Mouse (Mus musculus): ENCODE data around the gene Atp4a. TPM values are rescaled to one million over a fixed set of nuclear protein-coding genes. Genes with fewer than 3 reads are reported as not detected.

Atp4a gene
- polyA plus RNA-seq, 1 experiment from 2014 or later, result 0.96 TPM

DNA sequence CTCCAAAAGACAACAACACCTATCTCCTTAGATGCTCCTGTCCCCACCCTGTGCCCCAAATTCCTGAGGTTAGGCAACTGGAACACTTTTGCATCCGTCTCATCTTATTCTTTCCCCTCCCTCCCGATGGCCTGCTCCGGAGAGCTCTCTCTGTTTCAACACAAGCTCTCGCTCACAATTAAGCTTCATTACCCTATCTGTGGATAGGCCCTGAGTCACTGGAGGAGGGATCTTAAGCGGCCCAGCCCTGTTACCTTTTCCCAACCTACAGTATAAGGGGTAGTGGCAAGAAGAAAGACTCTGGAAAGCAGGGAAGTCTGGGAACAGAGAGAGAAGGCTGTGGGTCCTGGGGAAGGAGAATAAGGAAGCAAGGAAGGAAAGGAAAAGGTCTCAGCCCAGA lies 51.4 kb downstream of the Atp4a start, which contains the start of gene Dmkn:
Gene Dmkn, plus strand, starts transcription at position 301 of the 400 bp plus-strand sequence.
- ATAC-seq (ENCODE audit: insufficient number of reproducible peaks, insufficient read depth, low FRiP score, low TSS enrichment), result no peak
- Histone ChIP-seq H3K4me2 (replicated peaks) (no peak within 1 kb of the TSS), H3K4me3 (no peak within 1 kb of the TSS), H3K9me3 (no peaks in the 10 kb centered on the region), H3K9ac (no peak within 1 kb of the TSS), H3K4me1 (no peaks in the 10 kb centered on the region), H3K27ac (no peak within 1 kb of the TSS), H3K36me3 (no peaks in the 10 kb centered on the region), H3K27me3 (no peaks in the 10 kb centered on the region)
- 37% methylated on average over 5 of the region's 5 CpGs for WGBS

GRCm38 (mm10) chr7:30765173-30765572 lies 53.2 kb downstream of the Atp4a start:
- no peak overlapping the region for H3K4me3 ChIP-seq
- H3K27me3 ChIP-seq, result no peaks in the 10 kb centered on the region
- 46% methylated on average over 11 of the region's 11 CpGs for WGBS
- no peak overlapping the region for H3K27ac ChIP-seq
- no peaks in the 10 kb centered on the region for H3K4me1 ChIP-seq
- ATAC-seq (ENCODE audit: insufficient number of reproducible peaks, insufficient read depth, low FRiP score, low TSS enrichment), result no peak
- H3K36me3 ChIP-seq, result no peaks in the 10 kb centered on the region
- H3K4me2 ChIP-seq (replicated peaks), result no peak overlapping the region
- no peaks in the 10 kb centered on the region for H3K9me3 ChIP-seq
- no peak overlapping the region for H3K9ac ChIP-seq

DNA sequence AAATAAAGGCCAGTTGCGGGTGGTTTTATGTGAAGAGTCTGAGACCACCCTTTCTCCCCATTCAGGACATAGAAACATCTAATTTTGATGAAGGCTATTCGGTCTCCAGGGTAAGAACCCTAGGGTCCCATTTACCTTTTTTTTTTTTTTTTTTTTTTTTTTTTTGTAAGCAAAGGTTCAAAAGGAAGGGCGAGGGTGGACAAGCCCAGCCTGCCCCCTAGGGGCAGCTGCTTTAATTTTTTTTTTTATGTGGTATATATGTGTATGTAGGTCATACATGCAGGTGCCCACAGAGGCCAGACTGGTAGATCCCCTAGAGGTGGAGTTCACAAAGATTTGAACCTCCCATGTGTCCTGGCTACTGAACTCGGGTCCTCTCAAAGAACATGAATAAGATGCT lies 54.4 kb downstream of the Atp4a start:
- ATAC-seq (ENCODE audit: insufficient number of reproducible peaks, insufficient read depth, low FRiP score, low TSS enrichment), result no peak

DNA sequence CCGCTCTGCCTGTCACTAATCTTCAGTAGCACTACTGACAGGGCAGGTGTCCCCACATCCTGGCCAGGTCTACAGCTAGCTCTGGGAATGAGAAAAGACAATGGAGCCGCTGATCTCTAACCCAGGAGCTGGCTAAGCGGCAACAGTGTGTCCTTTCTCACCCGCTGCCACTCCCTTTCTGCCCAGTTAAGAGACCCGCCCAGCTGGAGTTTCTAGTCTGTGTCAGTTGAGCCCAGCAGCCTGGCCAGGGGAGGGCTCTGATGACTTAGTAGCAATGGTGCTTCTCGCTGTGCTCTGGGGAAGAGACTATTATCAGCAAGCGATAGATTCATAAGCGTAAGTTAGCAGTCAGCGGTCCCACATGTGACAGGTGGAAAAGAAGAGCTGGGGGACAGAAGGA lies 57.2 kb downstream of the Atp4a start:
- no peaks in the 10 kb centered on the region for H3K27me3 ChIP-seq
- 28% methylated on average over 9 of the region's 9 CpGs for WGBS
- H3K36me3 ChIP-seq, result no peaks in the 10 kb centered on the region
- no peak overlapping the region for H3K4me2 ChIP-seq (replicated peaks)
- H3K4me1 ChIP-seq, result no peaks in the 10 kb centered on the region
- H3K9ac ChIP-seq, result no peak overlapping the region
- no peak overlapping the region for H3K4me3 ChIP-seq
- H3K27ac ChIP-seq, result no peak overlapping the region
- no peaks in the 10 kb centered on the region for H3K9me3 ChIP-seq
- no peak for ATAC-seq (ENCODE audit: insufficient number of reproducible peaks, insufficient read depth, low FRiP score, low TSS enrichment)

More for the DNA sequence above, 54.4 kb downstream of the Atp4a start:
- Histone ChIP-seq H3K9ac (no peak overlapping the region), H3K4me2 (replicated peaks) (no peak overlapping the region), H3K4me3 (no peak overlapping the region), H3K27me3 (no peaks in the 10 kb centered on the region), H3K27ac (no peak overlapping the region), H3K9me3 (no peaks in the 10 kb centered on the region), H3K4me1 (no peaks in the 10 kb centered on the region), H3K36me3 (no peaks in the 10 kb centered on the region)
- 84% methylated on average over 4 of the region's 4 CpGs for WGBS

Other genes with a start within 250 kb of the Atp4a start
- gene Prodh2, start 218.6 kb upstream of the Atp4a start, polyA plus RNA-seq (2016; fragmentation: Nextera tagmentation; extraction: Ambion mirVana), result not detected in 2 replicates
- 20.0 and 26.5 TPM in 2 replicates for gene Arhgap33, start 177.1 kb upstream of the Atp4a start, polyA plus RNA-seq (2016; fragmentation: Nextera tagmentation; extraction: Ambion mirVana)
- 8.5 and 9.2 TPM in 2 replicates for gene Hspb6, start 160.0 kb upstream of the Atp4a start, polyA plus RNA-seq (2016; fragmentation: Nextera tagmentation; extraction: Ambion mirVana)
- gene Proser3, start 159.9 kb upstream of the Atp4a start, polyA plus RNA-seq (2016; fragmentation: Nextera tagmentation; extraction: Ambion mirVana), result 15.6 and 16.0 TPM in 2 replicates
- gene Lin37, start 152.4 kb upstream of the Atp4a start, polyA plus RNA-seq (2016; fragmentation: Nextera tagmentation; extraction: Ambion mirVana), result 44.7 and 49.1 TPM in 2 replicates
- gene U2af1l4, start 148.9 kb upstream of the Atp4a start, polyA plus RNA-seq (2016; fragmentation: Nextera tagmentation; extraction: Ambion mirVana), result 94.1 TPM in 2 replicates
- gene Gm49396, start 148.9 kb upstream of the Atp4a start, polyA plus RNA-seq (2016; fragmentation: Nextera tagmentation; extraction: Ambion mirVana), result 16.5 and 17.4 TPM in 2 replicates
- 132 and 138 TPM in 2 replicates for gene Psenen, start 148.6 kb upstream of the Atp4a start, polyA plus RNA-seq (2016; fragmentation: Nextera tagmentation; extraction: Ambion mirVana)
- 4.1 and 5.5 TPM in 2 replicates for gene Igflr1, start 146.8 kb upstream of the Atp4a start, polyA plus RNA-seq (2016; fragmentation: Nextera tagmentation; extraction: Ambion mirVana)
- gene Kmt2b, start 123.5 kb upstream of the Atp4a start, polyA plus RNA-seq (2016; fragmentation: Nextera tagmentation; extraction: Ambion mirVana), result 11.6 and 12.6 TPM in 2 replicates
- 0.17 and 0.19 TPM in 2 replicates for gene Zbtb32, start 113.3 kb upstream of the Atp4a start, polyA plus RNA-seq (2016; fragmentation: Nextera tagmentation; extraction: Ambion mirVana)
- gene Upk1a, start 99.4 kb upstream of the Atp4a start, polyA plus RNA-seq (2016; fragmentation: Nextera tagmentation; extraction: Ambion mirVana), result 0.37 and 0.73 TPM in 2 replicates
- gene Cox6b1, start 86.1 kb upstream of the Atp4a start, polyA plus RNA-seq (2016; fragmentation: Nextera tagmentation; extraction: Ambion mirVana), result 761 and 784 TPM in 2 replicates
- gene Etv2, start 76.4 kb upstream of the Atp4a start, polyA plus RNA-seq (2016; fragmentation: Nextera tagmentation; extraction: Ambion mirVana), result not detected in 2 replicates
- gene Rbm42, start 61.9 kb upstream of the Atp4a start, polyA plus RNA-seq (2016; fragmentation: Nextera tagmentation; extraction: Ambion mirVana), result 151 and 154 TPM in 2 replicates
- 54.8 and 59.3 TPM in 2 replicates for gene Haus5, start 47.2 kb upstream of the Atp4a start, polyA plus RNA-seq (2016; fragmentation: Nextera tagmentation; extraction: Ambion mirVana)
- gene Pmis2, start 40.6 kb upstream of the Atp4a start, polyA plus RNA-seq (2016; fragmentation: Nextera tagmentation; extraction: Ambion mirVana), result not detected in 2 replicates
- gene 2200002J24Rik, start 13.3 kb upstream of the Atp4a start, polyA plus RNA-seq (2016; fragmentation: Nextera tagmentation; extraction: Ambion mirVana), result not detected in 2 replicates
- gene Tmem147, start 17.3 kb downstream of the Atp4a start, polyA plus RNA-seq (2016; fragmentation: Nextera tagmentation; extraction: Ambion mirVana), result 156 and 166 TPM in 2 replicates
- 0.62 and 0.97 TPM in 2 replicates for gene Gapdhs, start 31.5 kb downstream of the Atp4a start, polyA plus RNA-seq (2016; fragmentation: Nextera tagmentation; extraction: Ambion mirVana)
- 1.1 and 1.3 TPM in 2 replicates for gene Sbsn, start 39.3 kb downstream of the Atp4a start, polyA plus RNA-seq (2016; fragmentation: Nextera tagmentation; extraction: Ambion mirVana)
- gene Dmkn, start 51.5 kb downstream of the Atp4a start, polyA plus RNA-seq (2016; fragmentation: Nextera tagmentation; extraction: Ambion mirVana), result 0.32 TPM in 1 of 2 replicates, not detected in the other
- gene Krtdap, start 75.7 kb downstream of the Atp4a start, polyA plus RNA-seq (2016; fragmentation: Nextera tagmentation; extraction: Ambion mirVana), result 1.0 and 1.1 TPM in 2 replicates
- 0.24 TPM in 1 of 2 replicates, not detected in the other for gene Ffar2, start 111.6 kb downstream of the Atp4a start, polyA plus RNA-seq (2016; fragmentation: Nextera tagmentation; extraction: Ambion mirVana)
- 0.13 TPM in 1 of 2 replicates, not detected in the other for gene Ffar3, start 144.0 kb downstream of the Atp4a start, polyA plus RNA-seq (2016; fragmentation: Nextera tagmentation; extraction: Ambion mirVana)
- not detected in 2 replicates for gene Ffar1, start 149.4 kb downstream of the Atp4a start, polyA plus RNA-seq (2016; fragmentation: Nextera tagmentation; extraction: Ambion mirVana)
- gene Cd22, start 168.1 kb downstream of the Atp4a start, polyA plus RNA-seq (2016; fragmentation: Nextera tagmentation; extraction: Ambion mirVana), result 0.09 and 0.17 TPM in 2 replicates
- gene Mag, start 202.7 kb downstream of the Atp4a start, polyA plus RNA-seq (2016; fragmentation: Nextera tagmentation; extraction: Ambion mirVana), result 0.26 and 0.29 TPM in 2 replicates
- gene Hamp2, start 212.5 kb downstream of the Atp4a start, polyA plus RNA-seq (2016; fragmentation: Nextera tagmentation; extraction: Ambion mirVana), result not detected in 2 replicates
- not detected in 2 replicates for gene Hamp, start 231.8 kb downstream of the Atp4a start, polyA plus RNA-seq (2016; fragmentation: Nextera tagmentation; extraction: Ambion mirVana)
- 31.8 and 32.7 TPM in 2 replicates for gene Usf2, start 244.6 kb downstream of the Atp4a start, polyA plus RNA-seq (2016; fragmentation: Nextera tagmentation; extraction: Ambion mirVana)